Mouse (Mus musculus) limb, embryonic 10.5 days (tissue): ENCODE results near the gene Ifnz. TPM values are rescaled to one million over a fixed set of nuclear protein-coding genes. Genes with fewer than 3 reads are reported as not detected.
"Not testable (repeated sequence)": the region's sequence is repeated elsewhere in the genome, so short reads cannot be mapped to it uniquely, and the experiment has no call there.

Experiments used
- DNase-seq: peaks from one replicate; pipeline ENCODE4 v3.0.0-alpha.2; 2017; ENCODE audit warnings: low spot score
- H3K27ac ChIP-seq: fragments of 300-500 bp; sonication (generic); 2 replicates; pipeline ENCODE4 v1.5.1; 2016; ENCODE audit warnings: mild to moderate bottlenecking
- H3K27me3 ChIP-seq: fragments of 300-500 bp; sonication (generic); 2 replicates; pipeline ENCODE4 v1.6.1; 2016; ENCODE audit warnings: low read depth, mild to moderate bottlenecking; ENCODE audit not compliant: poor library complexity, severe bottlenecking
- H3K36me3 ChIP-seq: fragments of 300-500 bp; sonication (generic); 2 replicates; pipeline ENCODE4 v1.6.1; 2016; ENCODE audit warnings: mild to moderate bottlenecking, moderate library complexity
- H3K4me1 ChIP-seq: fragments of 300-500 bp; sonication (generic); 2 replicates; pipeline ENCODE4 v1.6.1; 2016
- H3K4me3 ChIP-seq: fragments of 300-500 bp; sonication (generic); 2 replicates; pipeline ENCODE4 v1.5.1; 2016; ENCODE audit warnings: mild to moderate bottlenecking, moderate library complexity
- H3K9me3 ChIP-seq: fragments of 300-500 bp; sonication (generic); replicated peaks from 2 replicates; pipeline ENCODE4 v1.6.1; 2016; ENCODE audit warnings: mild to moderate bottlenecking
- WGBS: fragments of 180-500 bp; shearing (Covaris S2); methylation state at CpG from one replicate; pipeline ENCODE4 v1.1.7; 2016; 5-methylcytosine and 5-hydroxymethylcytosine counted together
- polyA plus RNA-seq: library from polyadenylated mRNA; unstranded; fragments of >200 nt; fragmentation: Nextera tagmentation; extraction: Ambion mirVana; gene quantifications from 2 replicates; pipeline ENCODE4 v1.2.1, GENCODE M21; 2016

Ifnz gene
- polyA plus RNA-seq, 1 experiment from 2014 or later = 0.39 TPM

GRCm38 (mm10) chr4:88797097-88797496, 15.2 kb downstream of the Ifnz start, which contains the start of gene Gm13279:
Gm13279 (plus strand) TSS chr4:88797397.
- no CpG with 5 or more reads among the region's 28 CpGs for WGBS
- not testable (repeated sequence) for H3K4me3 ChIP-seq, H3K27me3 ChIP-seq, H3K36me3 ChIP-seq, H3K9me3 ChIP-seq, DNase-seq, H3K27ac ChIP-seq, H3K4me1 ChIP-seq

- not testable (repeated sequence) for H3K27ac ChIP-seq, H3K4me1 ChIP-seq, H3K27me3 ChIP-seq, H3K9me3 ChIP-seq, DNase-seq, H3K36me3 ChIP-seq, H3K4me3 ChIP-seq
- 9% methylated on average over 6 of the region's 7 CpGs for WGBS
Measured at GRCm38 (mm10) chr4:88799365-88799764, 17.4 kb downstream of the Ifnz start, which contains the start of gene Gm13285. Gm13285 (plus strand) TSS chr4:88799665.

GRCm38 (mm10) chr4:88802954-88803353, 21.0 kb downstream of the Ifnz start, which contains the start of gene Gm13287:
Gm13287 (plus strand) TSS chr4:88803254.
- H3K9me3 ChIP-seq, H3K4me3 ChIP-seq, DNase-seq, H3K27ac ChIP-seq, H3K36me3 ChIP-seq, H3K4me1 ChIP-seq: not testable (repeated sequence)
- H3K27me3 ChIP-seq = peaks cover 10% of the 10 kb centered on the region
- no CpG with 5 or more reads among the region's 29 CpGs for WGBS

GRCm38 (mm10) chr4:88805231-88805630, 23.3 kb downstream of the Ifnz start, which contains the start of gene Gm13288:
Gm13288 (plus strand) TSS chr4:88805531.
- H3K27me3 ChIP-seq = peaks cover 10% of the 10 kb centered on the region
- not testable (repeated sequence) for H3K27ac ChIP-seq, H3K9me3 ChIP-seq, H3K36me3 ChIP-seq, H3K4me3 ChIP-seq, DNase-seq, H3K4me1 ChIP-seq
- no CpG with 5 or more reads among the region's 8 CpGs for WGBS

GRCm38 (mm10) chr4:88805761-88806160, 23.8 kb downstream of the Ifnz start:
- not testable (repeated sequence) for H3K27ac ChIP-seq, H3K9me3 ChIP-seq, H3K36me3 ChIP-seq, H3K4me1 ChIP-seq, H3K4me3 ChIP-seq, DNase-seq
- H3K27me3 ChIP-seq = peaks cover 10% of the 10 kb centered on the region
- 0% methylated on average over 10 of the region's 34 CpGs for WGBS

GRCm38 (mm10) chr4:88815928-88816327, 34.0 kb downstream of the Ifnz start, which contains the start of gene Ifna7:
Ifna7 (plus strand) TSS chr4:88816228.
- DNase-seq = no peak
- no peaks in the 10 kb centered on the region for H3K4me1 ChIP-seq
- H3K27me3 ChIP-seq = no peaks in the 10 kb centered on the region
- no peak within 1 kb of the TSS for H3K27ac ChIP-seq
- H3K4me3 ChIP-seq = no peak within 1 kb of the TSS
- no peaks in the 10 kb centered on the region for H3K9me3 ChIP-seq
- no peaks in the 10 kb centered on the region for H3K36me3 ChIP-seq
- WGBS = 61% methylated on average over 3 of the region's 3 CpGs

GRCm38 (mm10) chr4:88819659-88820058, 37.7 kb downstream of the Ifnz start, which contains the start of gene Ifna11:
Ifna11 (plus strand) TSS chr4:88819959.
- WGBS = 82% methylated on average over 1 of the region's 1 CpGs
- no peak within 1 kb of the TSS for H3K4me3 ChIP-seq
- no peak within 1 kb of the TSS for H3K27ac ChIP-seq
- no peak for DNase-seq
- no peaks in the 10 kb centered on the region for H3K4me1 ChIP-seq
- no peaks in the 10 kb centered on the region for H3K36me3 ChIP-seq
- H3K27me3 ChIP-seq = no peaks in the 10 kb centered on the region
- H3K9me3 ChIP-seq = no peaks in the 10 kb centered on the region

GRCm38 (mm10) chr4:88822995-88823394, 41.1 kb downstream of the Ifnz start:
- Histone ChIP-seq H3K27me3 (no peaks in the 10 kb centered on the region), H3K4me1 (no peaks in the 10 kb centered on the region), H3K36me3 (no peaks in the 10 kb centered on the region), H3K9me3 (no peaks in the 10 kb centered on the region), H3K27ac (no peak overlapping the region), H3K4me3 (no peak overlapping the region)
- WGBS = 28% methylated on average over 4 of the region's 4 CpGs
- no peak for DNase-seq

GRCm38 (mm10) chr4:88827116-88827515, 45.2 kb downstream of the Ifnz start, which contains the start of gene Ifna6:
Ifna6 (plus strand) TSS chr4:88827416.
- DNase-seq, H3K27me3 ChIP-seq, H3K4me3 ChIP-seq, H3K9me3 ChIP-seq, H3K27ac ChIP-seq, H3K4me1 ChIP-seq, H3K36me3 ChIP-seq: not testable (repeated sequence)

GRCm38 (mm10) chr4:88830523-88830922, 48.6 kb downstream of the Ifnz start:
- H3K36me3 ChIP-seq = no peaks in the 10 kb centered on the region
- H3K4me3 ChIP-seq = no peak overlapping the region
- no peak overlapping the region for H3K27ac ChIP-seq
- H3K9me3 ChIP-seq = no peaks in the 10 kb centered on the region
- H3K4me1 ChIP-seq = no peaks in the 10 kb centered on the region
- no peak for DNase-seq
- no peaks in the 10 kb centered on the region for H3K27me3 ChIP-seq
- WGBS = 33% methylated on average over 4 of the region's 4 CpGs

Other genes with a start within 250 kb of the Ifnz start
- gene Ifna15, start 223.9 kb upstream of the Ifnz start, polyA plus RNA-seq = not detected in 2 replicates
- not detected in 2 replicates for gene Ifna14, start 210.3 kb upstream of the Ifnz start, polyA plus RNA-seq
- not detected in 2 replicates for gene Ifna9, start 189.7 kb upstream of the Ifnz start, polyA plus RNA-seq
- gene Ifna12, start 178.8 kb upstream of the Ifnz start, polyA plus RNA-seq = not detected in 2 replicates
- not detected in 2 replicates for gene C87499, start 147.7 kb upstream of the Ifnz start, polyA plus RNA-seq
- 0.24 TPM in 1 of 2 replicates, not detected in the other for gene Ifna13, start 137.7 kb upstream of the Ifnz start, polyA plus RNA-seq
- gene Ifna16, start 105.2 kb upstream of the Ifnz start, polyA plus RNA-seq = not detected in 2 replicates
- not detected in 2 replicates for gene Ifna2, start 98.2 kb upstream of the Ifnz start, polyA plus RNA-seq
- gene Ifnab, start 90.8 kb upstream of the Ifnz start, polyA plus RNA-seq = not detected in 2 replicates
- 1.1 and 1.5 TPM in 2 replicates for gene Gm26566, start 60.3 kb upstream of the Ifnz start, polyA plus RNA-seq
- 82.7 and 106 TPM in 2 replicates for gene Klhl9, start 59.7 kb upstream of the Ifnz start, polyA plus RNA-seq
- gene Gm13271, start 27.3 kb upstream of the Ifnz start, polyA plus RNA-seq = 0.33 TPM in 1 of 2 replicates, not detected in the other
- gene Gm13283, start 22.0 kb upstream of the Ifnz start, polyA plus RNA-seq = 0.40 and 0.54 TPM in 2 replicates
- gene Gm13290, start 8.3 kb upstream of the Ifnz start, polyA plus RNA-seq = 0.74 and 0.94 TPM in 2 replicates
- gene Gm13289, start 5.2 kb upstream of the Ifnz start, polyA plus RNA-seq = not detected in 2 replicates
- not detected in 2 replicates for gene Gm13272, start 2.3 kb upstream of the Ifnz start, polyA plus RNA-seq
- not detected in 2 replicates for gene Gm13276, start 3.6 kb downstream of the Ifnz start, polyA plus RNA-seq
- gene Gm13277, start 6.5 kb downstream of the Ifnz start, polyA plus RNA-seq = not detected in 2 replicates
- gene Gm13278, start 9.4 kb downstream of the Ifnz start, polyA plus RNA-seq = not detected in 2 replicates
- gene Gm13275, start 12.4 kb downstream of the Ifnz start, polyA plus RNA-seq = not detected in 2 replicates
- not detected in 2 replicates for gene Gm13279, start 15.3 kb downstream of the Ifnz start, polyA plus RNA-seq
- 0.28 and 0.48 TPM in 2 replicates for gene Gm13285, start 17.5 kb downstream of the Ifnz start, polyA plus RNA-seq
- not detected in 2 replicates for gene Gm13287, start 21.1 kb downstream of the Ifnz start, polyA plus RNA-seq
- 0.15 TPM in 1 of 2 replicates, not detected in the other for gene Gm13288, start 23.4 kb downstream of the Ifnz start, polyA plus RNA-seq
- gene Ifna7, start 34.1 kb downstream of the Ifnz start, polyA plus RNA-seq = not detected in 2 replicates
- gene Ifna11, start 37.8 kb downstream of the Ifnz start, polyA plus RNA-seq = not detected in 2 replicates
- gene Ifna6, start 45.3 kb downstream of the Ifnz start, polyA plus RNA-seq = not detected in 2 replicates
- gene Ifna5, start 53.4 kb downstream of the Ifnz start, polyA plus RNA-seq = not detected in 2 replicates
- gene Ifna4, start 59.7 kb downstream of the Ifnz start, polyA plus RNA-seq = not detected in 2 replicates
- gene Ifna1, start 68.0 kb downstream of the Ifnz start, polyA plus RNA-seq = not detected in 2 replicates
- gene Ifne, start 98.1 kb downstream of the Ifnz start, polyA plus RNA-seq = not detected in 2 replicates